Mouse (Mus musculus): ENCODE results near the gene Cbr2. TPM values are rescaled to one million over a fixed set of nuclear protein-coding genes. Genes with fewer than 3 reads are reported as not detected.
A peak's percentile ranks its signal among the peaks of the same experiment; 100 is the strongest.

Gene Cbr2
- polyA plus RNA-seq, 1 experiment from 2014 or later: 0.39 TPM

GRCm38 (mm10) chr11:120715131-120715530, 16.8 kb downstream of the Cbr2 start:
- Histone ChIP-seq H3K4me2 (ENCODE audit: low read depth, low read length) (peak overlapping the region; percentile 96; the same call in 1 of the 2 replicates), H3K4me3 (ENCODE audit: low read depth, low read length) (no peak overlapping the region)
- WGBS: 94% methylated on average over 9 of the region's 9 CpGs

GRCm38 (mm10) chr11:120714546-120714945, 17.4 kb downstream of the Cbr2 start:
- peak overlapping the region; percentile 59 for H3K9ac ChIP-seq (replicated peaks; ENCODE audit: low read depth, low read length)
- no peak overlapping the region for H3K27ac ChIP-seq (ENCODE audit: low read depth, low read length)

More at GRCm38 (mm10) chr11:120715131-120715530, 16.8 kb downstream of the Cbr2 start:
- no peak for ATAC-seq (ENCODE audit: low read depth)
- Histone ChIP-seq H3K36me3 (ENCODE audit: control insufficient read depth, insufficient read depth, low read length) (peaks cover 20% of the 10 kb centered on the region), H3K27me3 (ENCODE audit: control insufficient read depth, insufficient read depth, low read length) (no peaks in the 10 kb centered on the region), H3K4me1 (ENCODE audit: control insufficient read depth, insufficient read depth, low read length) (peaks cover 18% of the 10 kb centered on the region), H3K9me3 (ENCODE audit: control insufficient read depth, low read length) (no peaks in the 10 kb centered on the region), H3K27ac (ENCODE audit: low read depth, low read length) (no peak overlapping the region), H3K9ac (replicated peaks; ENCODE audit: low read depth, low read length) (no peak overlapping the region)

GRCm38 (mm10) chr11:120713580-120714518, 18.1 kb downstream of the Cbr2 start, which contains the start of the genes Cenpx and Lrrc45:
Gene Cenpx (minus strand): TSS chr11:120713738.
Gene Lrrc45 (plus strand): TSS chr11:120713925.
- WGBS: 2% methylated on average over 53 of the region's 53 CpGs
- Histone ChIP-seq H3K36me3 (ENCODE audit: control insufficient read depth, insufficient read depth, low read length) (peaks cover 18% of the 10 kb centered on the region), H3K4me1 (ENCODE audit: control insufficient read depth, insufficient read depth, low read length) (peaks cover 18% of the 10 kb centered on the region)

More at GRCm38 (mm10) chr11:120714546-120714945, 17.4 kb downstream of the Cbr2 start:
- peak overlapping the region; percentile 51 for H3K4me3 ChIP-seq (ENCODE audit: low read depth, low read length)
- H3K9me3 ChIP-seq (ENCODE audit: control insufficient read depth, low read length): no peaks in the 10 kb centered on the region
- peaks cover 18% of the 10 kb centered on the region for H3K4me1 ChIP-seq (ENCODE audit: control insufficient read depth, insufficient read depth, low read length)
- ATAC-seq (ENCODE audit: low read depth): no peak
- H3K36me3 ChIP-seq (ENCODE audit: control insufficient read depth, insufficient read depth, low read length): peaks cover 20% of the 10 kb centered on the region
- H3K4me2 ChIP-seq (ENCODE audit: low read depth, low read length): peak overlapping the region; percentile 96
- H3K27me3 ChIP-seq (ENCODE audit: control insufficient read depth, insufficient read depth, low read length): no peaks in the 10 kb centered on the region
- WGBS: 62% methylated on average over 10 of the region's 10 CpGs

GRCm38 (mm10) chr11:120712771-120713568, 18.9 kb downstream of the Cbr2 start:
- WGBS: 1% methylated on average over 37 of the region's 38 CpGs
- ATAC-seq (ENCODE audit: low read depth): peak; percentile 5
- Histone ChIP-seq H3K4me2 (ENCODE audit: low read depth, low read length) (peak overlapping the region; percentile 96), H3K4me3 (ENCODE audit: low read depth, low read length) (peak overlapping the region; percentile 51), H3K9me3 (ENCODE audit: control insufficient read depth, low read length) (no peaks in the 10 kb centered on the region), H3K27ac (ENCODE audit: low read depth, low read length) (peak overlapping the region; percentile 17; the same call in 1 of the 2 replicates), H3K36me3 (ENCODE audit: control insufficient read depth, insufficient read depth, low read length) (peaks cover 10% of the 10 kb centered on the region), H3K9ac (replicated peaks; ENCODE audit: low read depth, low read length) (peak overlapping the region; percentile 47), H3K4me1 (ENCODE audit: control insufficient read depth, insufficient read depth, low read length) (peaks cover 18% of the 10 kb centered on the region), H3K27me3 (ENCODE audit: control insufficient read depth, insufficient read depth, low read length) (no peaks in the 10 kb centered on the region)

More at GRCm38 (mm10) chr11:120713580-120714518, 18.1 kb downstream of the Cbr2 start, which contains the start of the genes Cenpx and Lrrc45:
- Histone ChIP-seq H3K27me3 (ENCODE audit: control insufficient read depth, insufficient read depth, low read length) (no peaks in the 10 kb centered on the region), H3K27ac (ENCODE audit: low read depth, low read length) (peak within 1 kb of the TSS; percentile 17; the same call in 1 of the 2 replicates), H3K9me3 (ENCODE audit: control insufficient read depth, low read length) (no peaks in the 10 kb centered on the region), H3K9ac (replicated peaks; ENCODE audit: low read depth, low read length) (peak within 1 kb of the TSS; percentile 59), H3K4me2 (ENCODE audit: low read depth, low read length) (peak within 1 kb of the TSS; percentile 96), H3K4me3 (ENCODE audit: low read depth, low read length) (peak within 1 kb of the TSS; percentile 51)
- ATAC-seq (ENCODE audit: low read depth): peak; percentile 97

- Histone ChIP-seq H3K27me3 (ENCODE audit: control insufficient read depth, insufficient read depth, low read length) (no peaks in the 10 kb centered on the region), H3K4me1 (ENCODE audit: control insufficient read depth, insufficient read depth, low read length) (peaks cover 20% of the 10 kb centered on the region), H3K36me3 (ENCODE audit: control insufficient read depth, insufficient read depth, low read length) (peaks cover 6% of the 10 kb centered on the region), H3K4me2 (ENCODE audit: low read depth, low read length) (no peak overlapping the region), H3K4me3 (ENCODE audit: low read depth, low read length) (no peak overlapping the region), H3K9ac (replicated peaks; ENCODE audit: low read depth, low read length) (no peak overlapping the region), H3K27ac (ENCODE audit: low read depth, low read length) (no peak overlapping the region), H3K9me3 (ENCODE audit: control insufficient read depth, low read length) (no peaks in the 10 kb centered on the region)
- WGBS: 59% methylated on average over 8 of the region's 8 CpGs
- no peak for ATAC-seq (ENCODE audit: low read depth)
These were observed 19.8 kb downstream of the Cbr2 start for GRCm38 (mm10) chr11:120711980-120712604.

GRCm38 (mm10) chr11:120710672-120711071, 21.2 kb downstream of the Cbr2 start:
- H3K9ac ChIP-seq (replicated peaks; ENCODE audit: low read depth, low read length): no peak overlapping the region
- H3K4me2 ChIP-seq (ENCODE audit: low read depth, low read length): no peak overlapping the region
- H3K27ac ChIP-seq (ENCODE audit: low read depth, low read length): no peak overlapping the region
- no peak overlapping the region for H3K4me3 ChIP-seq (ENCODE audit: low read depth, low read length)
- no peaks in the 10 kb centered on the region for H3K9me3 ChIP-seq (ENCODE audit: control insufficient read depth, low read length)
- peaks cover 6% of the 10 kb centered on the region for H3K36me3 ChIP-seq (ENCODE audit: control insufficient read depth, insufficient read depth, low read length)
- peaks cover 25% of the 10 kb centered on the region for H3K4me1 ChIP-seq (ENCODE audit: control insufficient read depth, insufficient read depth, low read length)
- no peak for ATAC-seq (ENCODE audit: low read depth)
- WGBS: 25% methylated on average over 5 of the region's 5 CpGs
- no peaks in the 10 kb centered on the region for H3K27me3 ChIP-seq (ENCODE audit: control insufficient read depth, insufficient read depth, low read length)

GRCm38 (mm10) chr11:120709551-120709950, 22.4 kb downstream of the Cbr2 start:
- peaks cover 6% of the 10 kb centered on the region; the same call in 1 of the 2 replicates for H3K36me3 ChIP-seq (ENCODE audit: control insufficient read depth, insufficient read depth, low read length)
- H3K4me1 ChIP-seq (ENCODE audit: control insufficient read depth, insufficient read depth, low read length): peaks cover 21% of the 10 kb centered on the region
- H3K4me2 ChIP-seq (ENCODE audit: low read depth, low read length): no peak overlapping the region
- H3K27me3 ChIP-seq (ENCODE audit: control insufficient read depth, insufficient read depth, low read length): no peaks in the 10 kb centered on the region
- H3K9ac ChIP-seq (replicated peaks; ENCODE audit: low read depth, low read length): no peak overlapping the region
- 63% methylated on average over 2 of the region's 2 CpGs for WGBS
- no peak for ATAC-seq (ENCODE audit: low read depth)
- no peaks in the 10 kb centered on the region for H3K9me3 ChIP-seq (ENCODE audit: control insufficient read depth, low read length)
- H3K27ac ChIP-seq (ENCODE audit: low read depth, low read length): no peak overlapping the region
- H3K4me3 ChIP-seq (ENCODE audit: low read depth, low read length): no peak overlapping the region

GRCm38 (mm10) chr11:120707969-120708368, 23.9 kb downstream of the Cbr2 start:
- Histone ChIP-seq H3K4me3 (ENCODE audit: low read depth, low read length) (no peak overlapping the region), H3K4me1 (ENCODE audit: control insufficient read depth, insufficient read depth, low read length) (peaks cover 19% of the 10 kb centered on the region), H3K36me3 (ENCODE audit: control insufficient read depth, insufficient read depth, low read length) (peaks cover 9% of the 10 kb centered on the region; the same call in 1 of the 2 replicates), H3K4me2 (ENCODE audit: low read depth, low read length) (no peak overlapping the region), H3K27ac (ENCODE audit: low read depth, low read length) (no peak overlapping the region), H3K27me3 (ENCODE audit: control insufficient read depth, insufficient read depth, low read length) (no peaks in the 10 kb centered on the region), H3K9ac (replicated peaks; ENCODE audit: low read depth, low read length) (no peak overlapping the region), H3K9me3 (ENCODE audit: control insufficient read depth, low read length) (no peaks in the 10 kb centered on the region)
- ATAC-seq (ENCODE audit: low read depth): no peak
- WGBS: 30% methylated on average over 5 of the region's 5 CpGs
